Mouse (Mus musculus) liver, embryonic 14.5 days (tissue): ENCODE data around the gene Vwa5b1.

Source experiments
- CTCF ChIP-seq: IDR thresholded peaks from 2 replicates; pipeline ENCODE4 v1.5.1; 2016; ENCODE audit warnings: antibody characterized with exemption, low read depth, control low read depth
- EP300 ChIP-seq: IDR thresholded peaks from 2 replicates; pipeline ENCODE4 v1.6.1; 2016; ENCODE audit warnings: antibody characterized with exemption, low read depth

DNA sequence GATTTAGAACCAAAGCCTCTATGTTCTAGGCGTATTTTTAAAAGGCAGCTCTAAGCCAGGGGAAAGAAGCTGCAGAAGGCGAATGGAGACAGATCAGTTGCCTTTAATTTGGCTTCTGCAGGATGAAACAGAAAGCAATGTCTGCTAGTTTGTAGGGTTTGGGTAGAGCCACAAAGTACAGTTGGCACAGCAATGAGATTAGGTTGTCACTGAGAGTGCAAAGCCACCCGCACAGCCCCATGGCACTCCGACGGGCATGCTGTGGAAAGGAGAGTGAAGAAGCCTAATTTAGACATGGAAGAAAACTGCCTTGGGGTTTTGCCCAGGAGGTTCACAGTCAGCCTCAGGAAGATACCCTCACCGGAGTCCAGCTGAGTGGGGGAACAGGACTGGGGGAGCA lies 105.7 kb downstream of the Vwa5b1 start:
- TF ChIP-seq EP300 (no peak), CTCF (no peak)
